Mouse (Mus musculus) cerebellum, postnatal 36 days (tissue): ENCODE measurements around the gene Capn11.

Experiments used
- DNase-seq, 2 experiments: peaks; one replicate each; pipeline ENCODE4 v3.0.0; 2021 to 2022; ENCODE audit warnings: mixed read lengths in 2 of 2

Capn11 gene

DNA sequence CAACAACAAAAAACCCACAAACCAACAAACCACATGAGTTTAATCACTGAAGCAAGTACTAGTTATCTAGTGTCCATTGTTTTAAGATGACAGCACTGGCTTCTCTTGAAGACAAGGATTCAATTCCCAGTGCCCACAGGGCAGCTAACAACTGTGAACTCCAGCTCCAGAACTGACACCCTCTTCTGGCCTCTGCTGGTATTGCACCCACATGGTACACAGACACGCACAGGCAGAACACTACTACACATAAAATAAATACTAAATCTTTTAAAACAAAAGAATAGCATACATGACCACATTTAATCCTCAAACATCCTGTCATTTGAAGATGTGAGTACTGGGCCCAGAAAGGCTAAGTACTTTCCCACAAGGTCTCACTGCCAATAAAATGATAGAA, 22.5 kb upstream of the Capn11 start:
- DNase-seq: peak in 1 of 2 experiments; percentile 35

- peak; percentile 54 to 62 for DNase-seq
Observed at GRCm38 (mm10) chr17:45680391-45680980, 21.4 kb upstream of the Capn11 start.

DNA sequence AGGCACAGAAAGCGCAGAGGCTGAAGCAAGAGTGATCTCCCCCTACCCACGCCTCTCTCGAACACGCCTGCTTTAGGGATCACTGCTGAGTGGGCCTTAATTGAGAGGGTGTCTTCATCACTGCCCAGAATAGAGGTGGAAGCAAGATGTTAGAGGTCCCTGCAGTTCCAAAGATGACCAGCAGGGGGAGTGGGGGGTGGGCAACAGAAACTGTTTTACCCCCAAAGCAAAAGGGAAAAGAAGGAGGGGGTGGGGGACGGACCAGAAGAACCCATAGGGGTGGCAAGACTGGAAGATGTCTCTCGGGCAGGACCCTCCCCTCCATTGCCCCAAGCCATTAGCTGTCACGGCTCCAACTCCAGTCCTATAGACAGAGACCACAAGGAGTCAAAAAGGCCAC, 19.0 kb upstream of the Capn11 start:
- peak; percentile 69 to 75 for DNase-seq

- DNase-seq: no peak
Observed at GRCm38 (mm10) chr17:45672598-45672997, 13.5 kb upstream of the Capn11 start.

GRCm38 (mm10) chr17:45671821-45672220, 12.7 kb upstream of the Capn11 start:
- DNase-seq: no peak

DNA sequence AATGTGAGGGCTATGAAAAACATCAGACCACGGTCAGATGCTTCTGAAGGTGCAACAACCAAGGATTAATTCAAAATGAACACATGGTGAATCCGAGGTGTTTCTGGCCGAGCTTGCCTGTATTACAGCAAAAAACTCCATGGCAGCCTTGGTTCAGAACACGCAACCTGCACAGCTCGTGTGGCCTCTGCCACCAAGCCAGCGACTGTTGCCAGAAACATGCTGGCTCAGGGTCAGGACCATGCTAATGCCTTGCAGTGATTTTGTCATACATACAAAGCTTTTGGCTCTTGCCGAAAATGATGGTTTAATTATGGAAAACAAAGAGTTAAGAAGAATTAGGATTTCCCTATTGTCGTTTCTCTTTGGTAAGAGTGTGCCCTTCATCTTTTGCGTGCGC, 8.9 kb upstream of the Capn11 start:
- DNase-seq: no peak

- no peak for DNase-seq
Observed at GRCm38 (mm10) chr17:45667481-45667880, 8.4 kb upstream of the Capn11 start.

DNA sequence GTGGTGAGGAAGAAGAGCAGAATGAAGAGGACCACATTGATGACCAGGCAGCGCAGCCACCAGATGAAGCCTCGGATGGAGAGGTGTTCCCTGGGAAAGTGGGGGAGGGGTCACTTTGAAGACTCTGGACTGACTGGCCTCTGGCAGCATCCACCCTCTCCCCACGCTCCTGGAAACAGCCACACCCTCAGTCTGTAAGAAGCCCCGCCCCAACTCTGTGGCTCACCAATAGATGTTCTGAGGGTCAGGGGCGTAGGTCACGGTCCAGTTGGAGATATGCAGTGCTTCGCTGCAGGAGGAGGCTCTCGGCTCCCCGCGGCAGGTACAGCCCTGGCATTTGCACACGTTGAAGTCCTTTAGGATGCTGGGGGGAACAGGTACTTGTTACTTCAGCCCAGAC, 7.0 kb upstream of the Capn11 start:
- DNase-seq: no peak

- no peak for DNase-seq
Observed at GRCm38 (mm10) chr17:45664608-45665007, 5.5 kb upstream of the Capn11 start.

DNA sequence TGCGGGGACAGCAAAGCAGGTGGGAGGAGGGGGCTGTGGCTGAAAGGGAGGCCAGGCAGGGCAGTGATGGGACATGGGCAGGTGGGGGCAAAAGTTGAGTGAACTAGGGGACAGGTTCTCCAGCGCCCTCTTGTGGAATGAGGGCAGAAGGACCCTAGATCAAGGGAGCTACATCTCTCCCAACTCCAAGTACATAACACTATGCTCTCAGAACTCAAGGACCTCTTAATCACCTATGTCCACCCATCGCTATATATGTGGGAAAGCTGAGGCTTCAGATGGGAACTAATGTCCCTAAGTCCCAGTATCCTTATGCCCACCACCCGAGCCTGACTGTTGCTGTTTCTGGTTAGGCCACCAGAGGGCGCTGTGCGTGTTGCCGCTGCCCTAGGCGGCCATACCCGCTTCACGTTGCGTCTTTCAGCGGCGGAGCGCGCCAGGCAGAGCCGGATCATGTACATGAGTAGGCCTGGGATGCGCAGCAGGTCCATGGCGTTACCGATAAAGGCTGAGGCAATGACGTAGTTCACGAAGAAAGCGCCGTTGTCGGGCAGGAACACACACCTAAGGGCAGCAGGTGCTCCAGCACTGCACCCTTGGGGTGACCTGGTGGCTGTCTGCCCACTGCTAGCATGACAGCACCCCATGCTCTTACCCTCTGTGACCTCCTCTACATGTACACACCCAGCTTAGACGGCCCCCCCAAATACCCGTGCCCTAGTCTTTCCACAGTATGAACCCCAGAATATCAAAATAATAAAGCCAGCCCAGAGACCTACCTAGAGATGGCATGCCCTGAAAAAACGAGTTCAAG, 4.2 kb upstream of the Capn11 start:
- DNase-seq: peak; percentile 83 to 84

DNA sequence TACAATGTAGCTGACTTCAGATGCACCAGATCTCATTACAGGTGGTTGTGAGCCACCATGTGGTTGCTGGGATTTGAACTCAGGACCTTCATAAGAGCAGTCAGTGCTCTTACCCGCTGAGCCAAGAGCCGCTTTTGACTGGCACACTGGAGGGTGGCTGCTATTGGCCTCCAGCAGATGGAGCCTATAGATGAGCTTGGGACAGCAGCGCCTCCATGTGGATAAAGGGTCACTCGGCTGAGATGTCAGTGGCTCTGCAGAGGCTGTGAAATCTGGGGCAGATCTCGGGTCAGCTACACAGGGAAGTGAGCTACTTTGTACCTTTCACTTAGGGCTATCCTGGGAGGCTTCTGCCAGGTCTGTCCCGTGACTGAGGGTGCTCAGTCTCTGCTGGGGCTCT, 3.3 kb downstream of the Capn11 start:
- peak; percentile 34 to 40 for DNase-seq

DNA sequence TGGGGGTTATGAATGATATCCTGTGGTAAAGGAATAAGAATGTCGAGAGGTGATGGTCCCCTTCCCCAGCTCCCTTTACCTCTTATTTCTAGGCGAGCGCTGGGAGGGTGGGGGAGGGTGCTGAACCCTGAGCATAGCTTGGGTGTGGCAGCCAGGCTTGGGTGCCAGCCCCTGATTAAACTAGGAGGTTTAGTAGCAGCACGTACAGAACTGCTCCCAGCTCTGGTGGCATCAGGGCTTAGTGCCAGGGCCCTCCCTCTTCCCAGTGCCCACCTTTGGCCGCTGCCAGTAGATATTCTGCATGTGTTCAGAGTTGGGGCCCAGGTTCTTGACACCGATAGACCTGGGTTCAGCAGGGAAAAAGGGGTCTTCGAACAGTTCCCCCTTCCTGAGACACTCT, 5.9 kb downstream of the Capn11 start:
- no peak for DNase-seq

DNA sequence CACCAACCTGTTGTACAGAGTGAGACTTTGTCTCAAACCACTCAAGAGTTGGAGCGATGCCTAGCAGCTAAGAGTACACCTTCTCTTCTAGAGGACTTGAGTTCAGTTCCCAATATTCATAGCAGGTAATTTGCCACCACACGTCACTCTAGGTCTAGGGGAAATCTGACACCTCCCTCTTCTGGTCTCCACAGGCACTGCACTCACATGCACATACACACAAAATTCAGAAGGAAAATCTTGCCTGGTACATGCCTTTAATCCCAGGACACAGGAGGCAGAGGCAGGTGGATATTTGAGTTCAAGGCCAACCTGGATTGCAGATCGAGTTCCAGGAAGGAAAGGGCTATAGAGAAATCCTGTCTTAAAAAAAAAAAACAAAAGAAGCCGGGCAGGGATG, 14.9 kb downstream of the Capn11 start:
- DNase-seq: no peak

DNA sequence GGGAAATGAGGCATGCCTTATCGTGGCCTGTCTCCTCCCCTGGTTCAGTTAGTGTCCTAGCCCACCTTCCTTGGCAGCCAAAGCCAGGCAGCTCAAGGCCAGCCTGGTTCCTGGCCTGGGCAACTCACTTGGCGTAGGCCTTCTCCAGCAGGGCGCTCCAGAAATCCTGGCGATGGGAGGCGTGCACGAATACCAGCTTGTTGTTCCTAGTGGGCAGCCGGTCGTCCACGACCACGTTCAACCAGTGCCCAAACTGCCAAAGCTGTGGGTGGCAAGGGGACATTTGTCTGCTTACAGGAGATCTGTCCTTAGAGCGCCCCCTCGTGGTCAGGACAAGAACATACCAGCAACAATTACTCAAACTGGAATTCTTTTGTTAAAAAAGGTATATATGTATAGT, 16.4 kb downstream of the Capn11 start:
- peak; percentile 83 to 87 for DNase-seq

GRCm38 (mm10) chr17:45641981-45642380, 17.1 kb downstream of the Capn11 start:
- no peak for DNase-seq

- DNase-seq: no peak
Observed at GRCm38 (mm10) chr17:45638596-45639295, 20.4 kb downstream of the Capn11 start.

- no peak for DNase-seq
Observed at GRCm38 (mm10) chr17:45634033-45634432, 25.1 kb downstream of the Capn11 start.

DNA sequence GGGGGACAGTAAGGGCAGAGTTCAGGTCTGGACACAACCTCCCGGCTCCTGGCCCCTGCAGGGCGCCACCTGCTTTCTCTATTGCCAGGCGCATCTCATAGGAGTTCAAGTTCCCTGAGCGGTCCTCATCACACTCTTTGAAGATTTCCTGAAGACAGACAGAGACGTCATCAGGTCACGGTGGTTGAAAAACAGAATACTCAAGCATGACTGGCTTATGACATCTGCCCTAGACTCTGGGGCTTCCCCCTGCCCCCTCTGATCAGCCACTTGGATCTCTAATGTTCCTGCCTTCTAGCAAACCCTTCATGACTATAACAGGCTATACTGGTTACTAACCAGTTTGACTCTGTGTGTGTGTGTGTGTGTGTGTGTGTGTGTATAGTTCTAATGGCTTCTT, 27.2 kb downstream of the Capn11 start:
- DNase-seq: no peak

DNA sequence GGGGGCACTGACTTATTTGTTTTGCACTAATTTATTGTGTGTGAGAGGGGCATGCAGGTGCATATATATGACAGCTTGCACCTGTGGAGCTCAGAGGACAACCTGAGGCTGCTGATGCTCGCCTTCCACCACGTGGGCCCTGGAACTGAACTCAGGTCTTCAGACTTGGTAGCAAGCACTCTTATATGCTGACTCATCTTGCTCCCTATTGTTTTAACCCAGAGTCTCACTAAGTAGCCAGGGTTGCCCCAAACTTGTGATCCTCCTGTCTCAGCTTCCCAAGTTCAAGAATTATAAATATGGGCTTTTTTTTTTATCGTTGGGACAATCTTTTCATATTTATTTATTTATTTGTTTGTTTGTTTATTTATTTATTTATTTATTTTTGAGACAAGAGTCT, 28.1 kb downstream of the Capn11 start:
- no peak for DNase-seq

DNA sequence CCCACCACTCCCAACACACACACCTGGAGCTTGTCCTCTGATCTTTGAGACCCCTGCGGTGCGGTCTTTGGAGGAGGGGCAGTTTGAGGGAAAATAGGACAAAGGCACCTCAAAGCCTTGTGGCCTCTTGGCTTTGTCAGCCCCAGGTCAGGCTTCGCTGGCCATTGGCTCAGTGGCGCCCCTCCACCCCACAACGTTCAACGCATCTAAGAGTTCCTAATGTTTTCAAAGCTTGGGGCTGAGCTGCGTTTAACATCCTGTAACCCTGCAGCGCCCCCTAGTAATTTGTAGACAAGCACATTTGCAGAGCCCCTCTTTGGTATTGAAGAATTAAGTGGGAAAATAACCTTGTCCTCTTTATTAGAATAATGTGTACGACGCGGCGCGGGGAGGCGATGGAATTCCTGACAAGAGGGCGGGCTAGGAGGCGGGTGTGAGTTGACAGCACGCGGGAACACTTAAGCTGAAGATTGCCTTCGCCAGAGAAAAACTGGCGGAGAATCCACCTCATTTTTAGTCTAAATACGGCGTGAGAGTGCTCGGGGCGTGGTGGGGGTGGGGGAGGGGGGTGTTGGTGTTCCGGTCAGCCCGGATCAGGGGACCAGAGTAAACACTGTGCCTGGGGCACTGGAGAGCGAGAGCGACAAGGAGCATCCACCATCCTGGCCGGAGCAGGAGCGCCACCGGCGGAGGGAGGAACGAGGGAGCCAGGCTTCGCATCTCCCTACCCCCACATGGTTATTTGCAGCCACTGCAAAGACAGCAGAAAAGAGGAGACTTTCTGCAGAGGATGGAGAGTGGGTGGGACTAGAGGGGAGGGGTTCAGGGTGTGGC, 29.0 kb downstream of the Capn11 start:
- peak; percentile 70 to 79 for DNase-seq

- DNase-seq: no peak
Observed at GRCm38 (mm10) chr17:45628885-45629855, 30.0 kb downstream of the Capn11 start.

DNA sequence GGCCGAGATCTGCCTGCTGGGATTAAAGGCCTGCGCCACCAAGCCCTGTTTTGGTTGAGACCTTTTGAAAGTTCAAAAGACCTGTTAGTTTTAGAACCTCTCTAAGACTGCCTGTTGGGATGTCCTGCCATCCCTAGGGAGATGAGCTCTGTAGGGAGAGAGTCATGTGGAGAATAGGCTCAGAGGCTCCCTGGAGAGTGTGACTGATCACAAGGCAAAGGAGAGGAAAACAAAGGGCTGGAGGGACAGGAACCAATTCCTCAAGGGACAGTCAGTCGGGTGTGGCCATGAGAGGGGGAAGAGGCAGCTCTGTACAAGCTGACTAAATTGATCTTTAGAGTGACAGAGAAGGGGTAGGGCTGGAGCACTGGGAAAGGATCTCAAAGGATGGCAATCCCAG, 31.0 kb downstream of the Capn11 start:
- DNase-seq: no peak
